Mouse (Mus musculus): ENCODE measurements around the gene Bola1. TPM values are rescaled to one million over a fixed set of nuclear protein-coding genes. Genes with fewer than 3 reads are reported as not detected.

Gene Bola1
- total RNA-seq (2021): 10 to 100 TPM; 20.8 to 24.6 TPM
- long read RNA-seq, experiment 1, transcript Bola1-201 (2 exons, 729 nt): major isoform, 62 of 65 reads
- long read RNA-seq, experiment 1, partial matches to known transcripts: 3 of 65 reads
- long read RNA-seq, experiment 1, other reads (novel, unspliced or antisense): 0 of 65 reads
- long read RNA-seq, experiment 2, transcript Bola1-201 (2 exons, 729 nt): major isoform, 78 of 87 reads
- long read RNA-seq, experiment 2, partial matches to known transcripts: 0 of 87 reads
- long read RNA-seq, experiment 2, other reads (novel, unspliced or antisense): 9 of 87 reads

DNA sequence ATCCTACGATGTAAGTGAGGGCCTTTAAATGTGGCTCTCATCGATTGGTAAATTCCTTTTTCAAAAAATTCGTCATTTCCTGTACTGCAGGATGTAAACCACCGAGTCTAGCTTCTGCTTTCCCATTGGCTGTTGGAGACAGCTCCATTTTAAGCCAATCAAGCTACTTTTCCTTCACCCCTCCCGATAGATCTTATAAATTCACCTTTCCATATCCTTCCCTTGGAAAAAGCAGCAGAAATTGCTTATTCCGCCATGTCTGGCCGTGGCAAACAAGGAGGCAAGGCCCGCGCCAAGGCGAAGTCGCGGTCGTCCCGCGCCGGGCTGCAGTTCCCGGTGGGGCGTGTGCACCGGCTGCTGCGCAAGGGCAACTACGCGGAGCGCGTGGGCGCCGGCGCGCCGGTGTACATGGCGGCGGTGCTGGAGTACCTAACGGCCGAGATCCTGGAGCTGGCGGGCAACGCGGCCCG is at the start of gene Bola1, which contains the start of gene Hist2h2ab:
Gene Bola1 (minus strand): TSS at position 49 of the 470 bp plus-strand sequence.
Gene Hist2h2ab (plus strand): TSS at position 205 of the 470 bp plus-strand sequence.
- intact Hi-C loops (cut with DNase I): no loop called here
- peak; percentile 26 to 78 for DNase-seq

DNA sequence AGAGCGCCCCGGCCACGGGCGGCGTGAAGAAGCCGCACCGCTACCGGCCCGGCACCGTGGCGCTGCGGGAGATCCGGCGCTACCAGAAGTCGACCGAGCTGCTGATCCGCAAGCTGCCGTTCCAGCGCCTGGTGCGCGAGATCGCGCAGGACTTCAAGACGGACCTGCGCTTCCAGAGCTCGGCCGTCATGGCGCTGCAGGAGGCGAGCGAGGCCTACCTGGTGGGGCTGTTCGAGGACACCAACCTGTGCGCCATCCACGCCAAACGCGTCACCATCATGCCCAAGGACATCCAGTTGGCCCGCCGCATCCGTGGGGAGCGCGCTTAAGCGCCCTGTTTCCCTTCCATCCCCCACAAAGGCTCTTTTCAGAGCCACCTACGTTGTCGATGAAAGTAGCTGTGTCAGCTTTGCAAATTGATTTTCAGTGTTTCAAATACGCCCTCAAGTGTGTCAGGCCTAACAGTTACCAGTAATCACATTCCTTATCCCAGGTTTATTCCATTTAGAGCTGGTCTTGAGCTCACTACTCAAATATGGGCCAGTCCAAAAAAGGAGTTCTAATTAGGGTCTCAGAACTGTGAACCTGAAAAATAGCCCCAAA is 49.4 kb upstream of the Bola1 start:
- intact Hi-C loops (cut with DNase I): loop anchor here (10.0 kb wide), 1 partner anchor 204 kb away; no protein-coding TSS in a partner anchor
- peak in 1 of 2 experiments; percentile 23 for DNase-seq

DNA sequence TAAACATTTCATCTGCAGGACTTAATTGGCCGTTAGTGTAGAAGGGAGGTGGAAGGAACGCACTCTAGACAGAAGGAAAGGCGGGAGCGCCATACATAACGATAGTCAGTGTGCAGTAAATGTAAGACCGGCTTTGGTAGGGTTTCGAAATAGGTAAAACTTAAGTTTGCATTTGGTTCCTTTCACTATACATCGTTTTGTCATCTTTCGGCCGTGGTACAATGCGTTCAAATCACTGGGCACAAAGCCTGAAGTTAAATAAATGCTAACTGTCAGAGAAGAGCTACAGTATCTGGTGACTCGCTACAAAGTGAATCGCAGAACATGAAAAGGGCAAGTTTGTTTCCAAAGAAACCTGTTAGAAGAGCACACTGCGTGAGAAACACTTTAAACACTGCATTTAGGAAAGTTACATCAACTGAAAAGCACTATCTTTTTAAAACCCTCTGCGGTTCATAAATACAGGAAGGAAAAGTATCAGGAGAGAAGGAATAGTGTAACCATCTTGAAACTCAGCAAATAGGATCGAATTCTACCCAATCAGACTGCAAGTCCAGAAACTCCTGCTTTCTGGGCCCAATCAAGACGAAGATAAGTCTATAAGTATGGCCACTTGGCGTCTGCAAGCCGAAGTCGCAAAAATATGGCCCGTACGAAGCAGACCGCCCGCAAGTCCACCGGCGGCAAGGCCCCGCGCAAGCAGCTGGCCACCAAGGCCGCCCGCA is 48.7 kb upstream of the Bola1 start, which contains the start of gene Hist2h3b:
Gene Hist2h3b (plus strand): TSS at position 604 of the 725 bp plus-strand sequence.
- intact Hi-C loops (cut with DNase I): loop anchor here (10.0 kb wide), 1 partner anchor 203 kb away; no protein-coding TSS in a partner anchor
- DNase-seq: peak; percentile 50 to 75

DNA sequence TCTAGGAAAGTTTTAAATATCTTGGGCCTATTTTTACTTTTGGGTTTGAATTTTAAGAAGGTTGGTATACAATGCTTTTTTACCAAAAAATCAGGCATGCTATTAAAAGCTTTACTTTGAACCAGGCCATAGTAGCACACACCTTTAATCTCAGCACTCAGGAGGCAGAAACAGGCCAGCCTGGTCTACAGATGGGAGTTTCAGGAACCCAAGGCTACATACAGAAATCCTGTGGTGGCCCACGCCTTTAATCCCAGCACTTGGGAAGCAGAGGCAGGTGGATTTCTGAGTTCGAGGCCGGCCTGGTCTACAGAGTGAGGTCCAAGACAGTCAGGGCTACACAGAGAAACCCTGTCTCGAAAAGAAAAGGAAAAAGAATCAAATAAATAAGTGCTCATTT is 48.0 kb upstream of the Bola1 start:
- intact Hi-C loops (cut with DNase I): loop anchor here (10.0 kb wide), 1 partner anchor 203 kb away; no protein-coding TSS in a partner anchor
- no peak for DNase-seq

DNA sequence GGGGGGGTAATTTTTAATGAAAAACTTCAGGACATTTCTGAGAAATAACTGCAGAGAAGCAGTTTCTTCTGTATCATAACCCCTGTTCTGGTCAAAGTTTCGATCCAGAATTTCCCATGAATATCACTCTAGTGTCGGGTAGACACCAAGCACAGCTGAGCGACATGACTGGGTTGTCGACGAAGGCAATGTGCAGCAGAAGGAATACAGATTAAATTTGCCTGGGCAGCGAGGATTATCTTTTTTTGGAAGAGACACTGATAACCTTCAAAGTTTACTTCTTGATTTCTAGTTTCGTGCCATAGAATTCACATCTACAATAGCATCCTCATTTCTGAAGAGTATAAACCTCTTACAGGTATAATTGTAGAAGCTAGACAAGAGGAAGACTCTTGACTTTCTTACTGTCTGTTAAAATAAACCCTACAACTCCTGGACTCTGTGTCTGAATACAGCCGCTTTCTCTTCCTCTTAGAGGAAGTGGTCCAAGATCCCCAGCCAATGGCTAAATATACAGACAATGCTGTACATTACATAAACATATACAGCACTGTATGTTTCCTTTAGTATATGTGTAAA is 46.7 kb upstream of the Bola1 start:
- intact Hi-C loops (cut with DNase I): loop anchor here (10.0 kb wide), 1 partner anchor 201 kb away; no protein-coding TSS in a partner anchor

DNA sequence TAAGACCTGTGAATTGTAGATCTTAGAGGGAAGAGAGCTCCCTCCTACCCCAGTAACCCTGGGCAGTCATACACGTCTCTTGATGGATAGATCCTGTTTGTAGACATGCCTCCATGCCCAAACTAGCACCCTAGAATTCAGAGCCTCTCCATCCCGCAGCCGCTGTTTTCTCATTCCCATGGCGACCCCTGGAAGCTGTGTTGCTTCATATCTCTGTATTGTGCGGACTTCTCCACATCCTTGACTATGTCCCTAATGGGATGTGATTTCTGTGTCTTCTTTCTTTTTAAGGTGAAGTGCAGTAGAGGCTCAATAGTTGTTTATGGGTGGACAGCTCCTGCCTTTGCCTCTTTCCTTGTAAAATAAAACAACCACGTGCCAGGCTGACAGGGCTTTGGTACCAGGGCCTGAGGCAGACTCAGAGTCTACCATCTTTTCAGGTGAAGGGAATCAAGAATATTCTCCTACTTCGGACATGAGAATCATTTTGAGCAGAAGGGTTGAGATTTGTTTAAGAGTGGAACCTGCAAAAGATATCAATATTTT is 45.0 kb upstream of the Bola1 start:
- intact Hi-C loops (cut with DNase I): loop anchor here (10.0 kb wide), 1 partner anchor 200 kb away; no protein-coding TSS in a partner anchor
- no peak for DNase-seq

More for the DNA sequence above, 46.7 kb upstream of the Bola1 start:
- no peak for DNase-seq

DNA sequence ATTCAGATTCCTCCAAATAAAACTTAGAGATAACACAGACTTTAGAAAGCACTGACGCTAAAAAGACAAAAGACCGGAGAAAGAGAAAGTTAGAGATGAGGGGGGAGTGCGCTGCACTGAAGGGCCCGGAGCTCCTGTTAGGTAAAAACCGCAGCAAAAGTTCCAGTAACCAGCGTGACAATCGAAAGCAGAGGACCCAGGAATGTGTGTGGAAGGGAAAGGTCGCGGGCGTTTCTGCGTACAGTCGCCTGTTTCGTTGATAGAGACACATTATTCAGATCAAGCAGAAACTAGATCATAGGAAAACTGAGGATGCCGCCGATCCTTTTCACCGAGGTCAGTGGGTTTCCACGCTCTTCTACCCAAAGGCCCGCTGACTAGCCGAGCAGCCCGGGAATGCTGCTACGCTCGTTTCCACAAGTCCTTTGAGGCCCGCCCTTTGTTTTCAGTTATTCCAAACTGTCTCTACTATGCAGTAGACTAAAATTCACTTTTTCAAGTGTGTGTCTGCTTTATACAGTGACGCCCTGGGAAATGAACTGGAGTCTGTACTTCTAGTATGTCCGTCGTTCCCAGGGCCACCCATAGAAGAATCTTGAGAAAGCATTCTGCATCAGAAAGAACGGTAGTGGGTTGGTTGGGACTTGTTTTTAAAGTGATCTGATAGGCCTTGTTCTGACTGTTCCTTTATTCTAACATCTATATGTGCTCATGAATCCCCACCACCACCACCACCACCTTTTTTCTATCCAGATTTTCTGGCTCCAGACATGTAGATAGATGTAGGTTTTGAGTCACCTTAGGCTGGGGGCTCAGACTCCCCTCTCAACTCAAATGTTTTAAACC is 44.3 kb upstream of the Bola1 start:
- intact Hi-C loops (cut with DNase I): loop anchor here (10.0 kb wide), 1 partner anchor 199 kb away; no protein-coding TSS in a partner anchor
- peak in 1 of 2 experiments; percentile 54 for DNase-seq

DNA sequence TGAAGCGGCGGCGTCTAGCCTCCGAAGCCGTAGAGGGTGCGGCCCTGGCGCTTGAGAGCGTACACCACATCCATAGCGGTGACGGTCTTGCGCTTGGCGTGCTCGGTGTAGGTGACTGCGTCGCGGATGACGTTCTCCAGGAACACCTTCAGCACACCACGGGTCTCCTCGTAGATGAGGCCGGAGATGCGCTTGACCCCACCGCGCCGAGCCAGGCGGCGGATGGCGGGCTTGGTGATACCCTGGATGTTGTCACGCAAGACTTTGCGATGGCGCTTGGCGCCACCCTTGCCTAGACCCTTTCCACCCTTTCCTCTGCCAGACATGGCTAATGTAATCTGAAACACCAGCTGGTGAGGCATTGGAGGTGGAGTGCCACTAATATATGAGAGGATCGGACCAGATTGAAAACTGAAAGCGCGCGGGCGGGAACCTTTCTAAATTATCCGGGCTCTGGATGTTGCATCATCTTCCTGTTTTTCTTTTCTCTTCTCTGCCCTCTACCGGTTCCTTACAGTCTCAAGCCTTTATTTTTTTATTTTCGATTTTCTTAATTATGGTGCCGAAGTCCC is 43.6 kb upstream of the Bola1 start, which contains the start of gene Hist2h4:
Gene Hist2h4 (minus strand): TSS at position 333 of the 572 bp plus-strand sequence.
- intact Hi-C loops (cut with DNase I): loop anchor here (10.0 kb wide), 1 partner anchor 198 kb away; no protein-coding TSS in a partner anchor
- peak; percentile 89 to 93 for DNase-seq

DNA sequence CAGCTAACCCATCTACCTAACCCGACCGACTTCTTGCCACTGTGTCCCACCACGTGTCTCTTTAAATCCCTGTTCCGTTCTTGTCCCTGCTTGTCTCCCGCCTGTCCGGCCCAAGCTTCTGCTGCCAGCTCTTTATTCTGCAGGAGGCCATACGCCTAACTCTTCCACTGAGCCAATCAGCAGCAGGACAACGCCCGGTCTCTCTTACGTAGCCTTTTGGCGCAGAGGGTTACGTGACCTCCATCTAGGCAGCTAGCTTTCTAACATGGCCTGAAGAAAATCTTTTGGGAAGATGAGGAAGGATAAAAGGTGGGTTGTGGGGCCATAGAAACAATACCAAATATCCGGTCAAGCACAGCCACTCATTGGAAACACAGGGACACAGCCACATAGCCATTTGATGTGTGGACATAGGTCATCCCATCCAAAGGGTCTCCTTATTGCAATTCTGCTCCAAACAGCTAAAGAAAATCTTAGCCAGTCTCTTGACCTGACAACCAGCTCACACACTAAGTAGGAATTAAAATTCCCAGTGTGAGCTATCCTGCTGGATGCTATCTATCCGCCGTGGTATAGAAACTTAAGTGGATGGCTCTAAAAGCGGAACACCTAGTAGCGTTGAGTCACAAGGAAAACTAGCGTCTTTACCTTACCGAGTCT is 42.8 kb upstream of the Bola1 start:
- peak; percentile 66 to 78 for DNase-seq
- intact Hi-C loops (cut with DNase I): loop anchor here (10.0 kb wide), 1 partner anchor 198 kb away; no protein-coding TSS in a partner anchor

DNA sequence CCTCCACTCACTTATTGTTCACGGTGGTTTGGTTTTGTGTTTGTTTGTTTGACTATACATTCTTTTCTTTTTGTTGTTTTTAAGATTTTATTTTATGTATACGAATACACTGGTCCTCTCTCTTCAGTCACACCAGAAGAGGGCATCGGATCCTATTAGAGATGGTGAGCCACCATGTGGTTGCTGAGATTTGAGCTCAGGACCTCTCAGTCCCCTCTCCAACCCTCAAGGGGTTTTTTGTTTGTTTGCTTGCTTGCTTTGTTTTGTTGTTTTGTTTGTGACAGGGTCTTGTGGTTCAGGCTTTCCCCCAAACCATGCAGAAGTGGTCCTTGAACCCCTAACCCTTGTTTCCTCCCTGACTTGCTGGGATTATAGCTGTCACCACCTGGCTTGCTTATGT is 42.1 kb upstream of the Bola1 start:
- DNase-seq: no peak
- intact Hi-C loops (cut with DNase I): loop anchor here (10.0 kb wide), 1 partner anchor 197 kb away; no protein-coding TSS in a partner anchor

DNA sequence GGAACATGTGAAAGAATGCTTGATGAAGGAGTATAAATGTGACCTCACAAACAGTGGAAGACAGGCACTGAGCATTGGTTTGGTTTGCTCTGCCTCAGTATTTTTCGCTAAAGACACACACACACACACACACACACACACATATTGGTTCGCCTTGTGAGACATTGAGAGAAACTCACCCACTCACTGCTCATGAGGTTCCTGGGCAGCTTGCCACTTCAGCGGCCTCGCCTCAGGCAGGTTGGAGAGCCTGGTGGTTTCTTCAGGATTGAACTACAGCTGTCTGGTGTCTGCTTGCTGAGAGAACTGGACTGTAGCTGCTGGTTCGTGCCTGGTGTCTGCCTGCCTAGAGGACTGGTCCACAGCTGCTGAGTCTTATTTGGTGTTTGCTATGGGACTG is 40.7 kb upstream of the Bola1 start:
- intact Hi-C loops (cut with DNase I): loop anchor here (10.0 kb wide), 1 partner anchor 195 kb away; no protein-coding TSS in a partner anchor
- no peak for DNase-seq

DNA sequence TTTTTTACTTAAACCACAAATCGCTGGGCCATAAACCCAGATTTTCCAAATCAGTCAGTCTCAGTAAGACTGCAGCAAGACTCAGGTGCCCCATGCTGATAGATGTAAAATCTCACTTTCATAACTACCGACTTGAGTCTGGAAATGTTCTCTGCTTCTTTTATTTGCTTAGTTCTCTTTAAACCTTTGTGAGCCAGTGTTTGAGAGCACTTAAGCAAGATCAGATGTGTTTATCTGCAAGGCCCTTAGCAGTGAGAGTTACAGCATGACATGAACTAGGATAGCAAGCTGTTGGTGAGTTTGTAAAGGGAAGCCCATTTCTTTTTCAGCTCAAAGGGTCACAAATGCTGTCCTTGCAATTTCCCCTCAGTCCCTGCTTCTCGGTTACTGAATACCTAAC is 37.7 kb upstream of the Bola1 start:
- DNase-seq: no peak
- intact Hi-C loops (cut with DNase I): no loop called here

DNA sequence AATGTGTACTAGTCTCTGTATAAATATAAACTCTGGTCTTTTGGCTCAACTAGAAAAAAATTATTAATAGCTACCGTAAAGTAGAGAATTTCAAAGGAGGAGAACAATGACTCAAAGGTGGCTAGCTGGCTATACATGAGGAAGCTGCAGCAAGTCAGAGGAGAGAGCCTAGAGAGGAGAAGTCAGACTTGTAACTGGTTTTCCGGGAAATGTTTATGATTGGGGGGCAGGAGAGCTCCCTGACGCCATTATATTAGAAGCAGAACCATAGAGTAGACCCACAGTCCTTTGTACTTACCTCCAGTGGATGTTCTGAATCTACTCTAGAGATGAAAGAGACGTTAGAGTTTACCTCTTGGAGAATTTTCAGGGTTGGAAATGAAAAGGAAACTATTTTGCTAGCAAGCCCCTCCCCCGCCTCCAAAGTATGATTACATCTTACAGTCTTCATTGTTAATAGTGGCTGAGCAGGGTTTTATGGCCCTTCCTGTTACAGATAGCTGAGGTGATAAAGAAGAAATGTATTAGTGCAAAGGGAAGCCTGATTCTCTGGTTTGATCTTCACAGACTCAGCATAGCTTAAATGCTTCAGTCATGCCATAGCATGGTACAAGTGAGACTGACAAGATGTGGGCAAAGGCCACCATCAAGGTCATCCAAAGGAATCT is 36.6 kb upstream of the Bola1 start:
- DNase-seq: no peak
- intact Hi-C loops (cut with DNase I): no loop called here

DNA sequence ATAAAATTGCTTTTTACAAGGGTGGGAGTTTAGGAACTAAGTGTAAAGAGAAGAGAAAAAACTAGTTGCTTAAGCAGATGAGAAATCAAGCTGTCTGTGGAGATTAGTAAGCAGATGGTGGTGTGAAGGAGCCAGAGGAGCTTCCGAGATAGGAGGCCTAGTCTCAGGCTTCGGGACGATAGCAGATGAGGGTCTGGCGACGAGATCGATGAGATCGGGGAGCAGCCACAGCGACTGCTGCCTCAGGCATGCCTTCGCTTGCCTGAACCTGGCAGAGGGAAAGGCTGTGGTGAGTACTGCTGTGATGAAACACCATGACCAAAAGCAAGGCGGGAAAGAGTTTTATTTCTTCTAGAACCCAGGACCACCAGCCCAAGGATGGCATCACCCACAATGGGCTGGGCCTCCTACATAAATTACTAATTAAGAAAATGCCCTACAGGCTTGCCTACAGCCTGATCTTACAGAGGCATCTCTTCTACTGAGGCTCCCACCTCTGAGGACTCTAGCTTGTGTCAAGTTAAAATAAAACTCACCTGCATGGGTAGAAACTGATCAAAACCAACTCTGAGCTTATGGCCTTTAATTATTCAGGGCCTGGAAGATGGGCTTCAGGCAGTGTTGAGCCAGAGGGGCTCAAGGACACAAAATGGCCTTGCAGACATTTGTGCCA is 35.3 kb upstream of the Bola1 start:
- intact Hi-C loops (cut with DNase I): no loop called here
- no peak for DNase-seq

DNA sequence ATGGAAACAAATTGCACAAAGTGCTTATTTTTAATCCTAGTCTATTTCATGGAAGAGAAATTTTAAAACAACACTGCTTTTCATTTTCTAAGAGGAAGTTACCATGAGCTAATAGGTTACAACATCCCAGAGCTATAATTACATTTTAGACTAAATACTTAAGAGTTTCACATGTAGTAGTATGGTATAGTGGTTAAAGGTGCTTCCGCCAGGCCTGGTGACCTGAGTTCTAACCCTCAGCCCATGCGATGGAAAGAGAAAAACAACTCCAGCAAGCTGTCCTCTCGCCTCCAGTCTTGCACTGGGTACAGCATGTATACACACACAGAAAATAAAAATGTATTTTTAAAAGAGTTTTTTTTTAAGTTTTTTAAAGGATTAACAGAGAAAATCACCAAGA is 32.3 kb upstream of the Bola1 start:
- intact Hi-C loops (cut with DNase I): no loop called here

DNA sequence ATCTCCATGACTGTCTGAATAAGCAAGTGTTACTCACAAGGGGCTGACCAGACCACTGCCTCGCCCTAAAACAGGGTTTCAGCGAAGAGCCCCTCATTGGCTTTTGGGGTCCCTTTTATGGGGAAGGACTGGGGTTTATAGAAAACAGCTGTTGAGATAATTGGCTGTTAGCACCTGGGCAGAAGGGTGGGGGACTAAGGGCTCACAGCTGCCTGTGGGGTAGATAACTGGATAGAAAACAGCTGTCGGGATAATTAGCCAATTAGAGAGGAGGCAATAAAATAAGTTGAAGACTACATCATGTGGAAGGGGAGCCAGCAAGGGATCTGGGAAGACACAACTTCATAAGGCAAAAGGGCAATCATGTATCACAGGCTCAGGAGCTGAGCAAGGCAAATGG is 31.4 kb upstream of the Bola1 start:
- DNase-seq: no peak
- intact Hi-C loops (cut with DNase I): no loop called here

More for the DNA sequence above, 32.3 kb upstream of the Bola1 start:
- DNase-seq: no peak

DNA sequence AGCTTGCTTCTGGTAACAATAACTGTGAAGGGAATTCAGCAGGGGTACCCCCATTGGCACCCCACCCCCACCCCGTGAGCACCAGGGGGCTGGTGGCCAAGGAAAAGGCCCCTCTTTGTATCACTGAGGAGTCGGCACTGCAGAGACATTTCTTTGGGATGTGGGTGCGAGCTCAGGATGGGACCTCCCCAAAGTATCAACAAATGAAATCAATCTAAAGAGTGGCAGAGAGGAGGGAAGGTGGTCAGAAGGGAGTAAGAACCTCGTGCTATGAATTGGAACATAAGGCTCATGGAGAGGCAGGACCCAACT is 29.5 kb upstream of the Bola1 start:
- no peak for DNase-seq
- intact Hi-C loops (cut with DNase I): no loop called here

All from gastrocnemius, postnatal 36 days (tissue).